ENCODE assay signal across 23 mouse cellular contexts in genomic region chr6:36752887-36753286, GRCm38 (mm10). TPM values are rescaled to one million over a fixed set of nuclear protein-coding genes. Genes with fewer than 3 reads are reported as not detected.
DNase-seq lines count a peak whose midpoint lies in the region; ATAC-seq and TF ChIP-seq lines count a peak whose summit lies in the region.
"Had no signal": no experiment of that assay in that cellular context is flagged by ENCODE, and none has a peak within 500 bp of the region (broad histone marks: within the 10 kb centered on the region; RNA-seq: fewer than 3 reads in every experiment).

No protein-coding gene starts in this region.

- H3K9ac ChIP-seq in hindbrain, embryonic 13.5 days, result no peak overlapping the region
- H3K9ac ChIP-seq in hindbrain, embryonic 11.5 days (ENCODE audit: low read depth, low read length), result no peak overlapping the region
- no peak overlapping the region for H3K9ac ChIP-seq in midbrain, embryonic 15.5 days
- no peak overlapping the region for H3K9ac ChIP-seq in forebrain, embryonic 16.5 days (replicated peaks; ENCODE audit: low read depth, low read length)
- H3K9ac ChIP-seq in stomach, postnatal 0 days (ENCODE audit: low read length), result no peak overlapping the region
- H3K9ac ChIP-seq: embryonic facial prominence, embryonic 15.5 days; heart, embryonic 15.5 days; neural tube, embryonic 12.5 days had no signal

- peaks cover 13% of the 10 kb centered on the region for H3K4me1 ChIP-seq in hindbrain, embryonic 13.5 days (replicated peaks)
- H3K4me1 ChIP-seq in hindbrain, embryonic 11.5 days (replicated peaks; ENCODE audit: control insufficient read depth, insufficient read depth, low read length), result no peaks in the 10 kb centered on the region; the same call in 1 of the 2 replicates
- peaks cover 5% of the 10 kb centered on the region for H3K4me1 ChIP-seq in midbrain, embryonic 15.5 days
- peaks cover 9% of the 10 kb centered on the region for H3K4me1 ChIP-seq in midbrain, embryonic 10.5 days
- H3K4me1 ChIP-seq in forebrain, embryonic 16.5 days (replicated peaks; ENCODE audit: control insufficient read depth, insufficient read depth, low read length), result peaks cover 6% of the 10 kb centered on the region
- H3K4me1 ChIP-seq in stomach, postnatal 0 days (replicated peaks; ENCODE audit: control insufficient read depth, insufficient read depth), result no peaks in the 10 kb centered on the region
- H3K4me1 ChIP-seq: embryonic facial prominence, embryonic 15.5 days; heart, embryonic 15.5 days; neural tube, embryonic 12.5 days had no signal

- peak; percentile 61; the same call in 1 of the 2 replicates for ATAC-seq in hindbrain, embryonic 13.5 days (ENCODE audit: low FRiP score)
- ATAC-seq in hindbrain, embryonic 11.5 days (ENCODE audit: low FRiP score), result no peak
- 0 out of 2 replicates have a peak, but pooled peaks have one; percentile 33 for ATAC-seq in midbrain, embryonic 15.5 days (replicated peaks)
- peak; percentile 47 for ATAC-seq in forebrain, embryonic 16.5 days
- ATAC-seq in stomach, postnatal 0 days (ENCODE audit: low FRiP score, low TSS enrichment), result no peak
- ATAC-seq: activated CD4-positive, CD25-positive, alpha-beta regulatory T cell, adult 4 months; Patski had no signal

- H3K9me3 ChIP-seq in hindbrain, embryonic 13.5 days, result no peaks in the 10 kb centered on the region
- no peaks in the 10 kb centered on the region for H3K9me3 ChIP-seq in hindbrain, embryonic 11.5 days (ENCODE audit: control insufficient read depth, low read length)
- H3K9me3 ChIP-seq in midbrain, embryonic 15.5 days, result no peaks in the 10 kb centered on the region
- no peaks in the 10 kb centered on the region for H3K9me3 ChIP-seq in midbrain, embryonic 10.5 days (replicated peaks)
- no peaks in the 10 kb centered on the region; the same call in 1 of the 2 replicates for H3K9me3 ChIP-seq in forebrain, embryonic 16.5 days (ENCODE audit: control insufficient read depth, low read length)
- H3K9me3 ChIP-seq in stomach, postnatal 0 days (ENCODE audit: control insufficient read depth, low read length), result no peaks in the 10 kb centered on the region
- H3K9me3 ChIP-seq: embryonic facial prominence, embryonic 15.5 days; heart, embryonic 15.5 days; neural tube, embryonic 12.5 days had no signal

- H3K4me2 ChIP-seq in hindbrain, embryonic 13.5 days, result no peak overlapping the region
- no peak overlapping the region for H3K4me2 ChIP-seq in hindbrain, embryonic 11.5 days (replicated peaks; ENCODE audit: low read depth, low read length)
- H3K4me2 ChIP-seq in midbrain, embryonic 15.5 days, result no peak overlapping the region
- no peak overlapping the region for H3K4me2 ChIP-seq in forebrain, embryonic 16.5 days (ENCODE audit: low read length)
- no peak overlapping the region for H3K4me2 ChIP-seq in stomach, postnatal 0 days (replicated peaks; ENCODE audit: low read depth)
- H3K4me2 ChIP-seq: embryonic facial prominence, embryonic 15.5 days; heart, embryonic 15.5 days; neural tube, embryonic 12.5 days had no signal

- peaks cover 4% of the 10 kb centered on the region; the same call in 1 of the 2 replicates for H3K36me3 ChIP-seq in hindbrain, embryonic 13.5 days
- no peaks in the 10 kb centered on the region for H3K36me3 ChIP-seq in hindbrain, embryonic 11.5 days (ENCODE audit: control insufficient read depth, insufficient read depth, low read length)
- H3K36me3 ChIP-seq in midbrain, embryonic 15.5 days (replicated peaks), result no peaks in the 10 kb centered on the region
- peaks cover 11% of the 10 kb centered on the region for H3K36me3 ChIP-seq in midbrain, embryonic 10.5 days
- H3K36me3 ChIP-seq in forebrain, embryonic 16.5 days (ENCODE audit: control insufficient read depth, insufficient read depth), result no peaks in the 10 kb centered on the region; the same call in 1 of the 2 replicates
- no peaks in the 10 kb centered on the region for H3K36me3 ChIP-seq in stomach, postnatal 0 days (ENCODE audit: control insufficient read depth, insufficient read depth, low read length)
- H3K36me3 ChIP-seq: heart, embryonic 15.5 days had no signal

- peak overlapping the region; percentile 52; the same call in 1 of the 2 replicates for H3K27ac ChIP-seq in hindbrain, embryonic 13.5 days
- no peak overlapping the region for H3K27ac ChIP-seq in hindbrain, embryonic 11.5 days (ENCODE audit: low read depth, low read length)
- peak overlapping the region; percentile 49 for H3K27ac ChIP-seq in midbrain, embryonic 15.5 days
- no peak overlapping the region for H3K27ac ChIP-seq in midbrain, embryonic 10.5 days (replicated peaks)
- H3K27ac ChIP-seq in forebrain, embryonic 16.5 days (ENCODE audit: low read length), result peak overlapping the region; percentile 9; the same call in 1 of the 2 replicates
- no peak overlapping the region for H3K27ac ChIP-seq in stomach, postnatal 0 days (replicated peaks)
- H3K27ac ChIP-seq: embryonic facial prominence, embryonic 15.5 days; heart, embryonic 15.5 days; macrophage; neural tube, embryonic 12.5 days had no signal

- 54% methylated on average over 6 of the region's 6 CpGs for WGBS in hindbrain, embryonic 13.5 days
- WGBS in hindbrain, embryonic 11.5 days, result 81% methylated on average over 6 of the region's 6 CpGs
- 60% methylated on average over 6 of the region's 6 CpGs for WGBS in midbrain, embryonic 15.5 days
- 90% methylated on average over 6 of the region's 6 CpGs for WGBS in midbrain, embryonic 10.5 days
- 17% methylated on average over 6 of the region's 6 CpGs for WGBS in forebrain, embryonic 16.5 days
- WGBS in stomach, postnatal 0 days, result 68% methylated on average over 6 of the region's 6 CpGs

- TF ChIP-seq EP300 in stomach, postnatal 0 days (optimal IDR thresholded peaks at IDR 0.05), result no peak

- no peak for DNase-seq in hindbrain, embryonic 11.5 days (ENCODE audit: low spot score)
- DNase-seq in midbrain, embryonic 10.5 days (ENCODE audit: low spot score), result no peak
- DNase-seq in retina, postnatal 1 day, result peak; percentile 70
- DNase-seq in stomach, postnatal 0 days (ENCODE audit: low spot score), result no peak
- DNase-seq: adrenal gland, postnatal 25 days; embryo, embryonic 11 days; gastrocnemius, postnatal 10 days; heart, adult 18-20 months; kidney, adult 11 months; kidney, postnatal 10 days; liver; lung, adult 2 months; right cerebral cortex, adult 18-20 months; thymus, adult 2 months had no signal

- H3K4me3 ChIP-seq in hindbrain, embryonic 13.5 days, result no peak overlapping the region
- no peak overlapping the region for H3K4me3 ChIP-seq in hindbrain, embryonic 11.5 days (ENCODE audit: low read depth, low read length)
- no peak overlapping the region for H3K4me3 ChIP-seq in midbrain, embryonic 15.5 days
- H3K4me3 ChIP-seq in midbrain, embryonic 10.5 days, result no peak overlapping the region
- no peak overlapping the region for H3K4me3 ChIP-seq in forebrain, embryonic 16.5 days (replicated peaks; ENCODE audit: low read length)
- H3K4me3 ChIP-seq in stomach, postnatal 0 days (ENCODE audit: low read depth, low read length), result no peak overlapping the region
- H3K4me3 ChIP-seq: embryonic facial prominence, embryonic 15.5 days; heart, embryonic 15.5 days; neural tube, embryonic 12.5 days had no signal

- no peak for TF ChIP-seq CTCF in stomach, postnatal 0 days (IDR thresholded peaks at IDR 0.05; ENCODE audit: low read depth)

- H3K27me3 ChIP-seq in hindbrain, embryonic 13.5 days, result no peaks in the 10 kb centered on the region
- H3K27me3 ChIP-seq in hindbrain, embryonic 11.5 days (ENCODE audit: control insufficient read depth, insufficient read depth, low read length), result no peaks in the 10 kb centered on the region
- H3K27me3 ChIP-seq in midbrain, embryonic 15.5 days (replicated peaks), result no peaks in the 10 kb centered on the region
- H3K27me3 ChIP-seq in midbrain, embryonic 10.5 days (ENCODE audit: low read depth, poor library complexity, severe bottlenecking), result no peaks in the 10 kb centered on the region
- no peaks in the 10 kb centered on the region for H3K27me3 ChIP-seq in forebrain, embryonic 16.5 days (replicated peaks; ENCODE audit: control insufficient read depth, insufficient read depth, low read length)
- no peaks in the 10 kb centered on the region for H3K27me3 ChIP-seq in stomach, postnatal 0 days (ENCODE audit: control insufficient read depth, insufficient read depth, low read length)
- H3K27me3 ChIP-seq: embryonic facial prominence, embryonic 15.5 days; heart, embryonic 15.5 days; neural tube, embryonic 12.5 days had no signal

RNA-seq across cellular contexts. Expression of gene Ptn, which starts 57.1 kb away (rescaled TPM):
- polyA plus RNA-seq in hindbrain, embryonic 13.5 days (2015; fragmentation: Nextera tagmentation; extraction: Ambion mirVana), result 566 and 774 TPM in 2 replicates
- 385 and 413 TPM in 2 replicates for polyA plus RNA-seq in hindbrain, embryonic 11.5 days (2014; fragmentation: Nextera tagmentation; extraction: Ambion mirVana)
- polyA plus RNA-seq in midbrain, embryonic 15.5 days (2015; fragmentation: Nextera tagmentation; extraction: Ambion mirVana), result 580 and 678 TPM in 2 replicates
- polyA plus RNA-seq in midbrain, embryonic 10.5 days (2016; fragmentation: Nextera tagmentation; extraction: Ambion mirVana), result 154 and 174 TPM in 2 replicates
- polyA plus RNA-seq in forebrain, embryonic 16.5 days (2015; fragmentation: Nextera tagmentation; extraction: Ambion mirVana), result 472 and 585 TPM in 2 replicates
- polyA plus RNA-seq in stomach, postnatal 0 days (2015; fragmentation: Nextera tagmentation; extraction: Ambion mirVana), result 157 and 183 TPM in 2 replicates
- polyA plus RNA-seq: activated CD4-positive, CD25-positive, alpha-beta regulatory T cell, adult 4 months; Patski had no signal

Comparison
In these comparisons a context has a peak if more than half of its experiments do, and no peak if none do; other contexts are left out.
1. ATAC-seq: peak in hindbrain, embryonic 13.5 days (single experiment), midbrain, embryonic 15.5 days (single experiment) and forebrain, embryonic 16.5 days (single experiment); none in hindbrain, embryonic 11.5 days (single experiment) and stomach, postnatal 0 days (single experiment).
2. H3K27ac ChIP-seq: peak in hindbrain, embryonic 13.5 days (single experiment), midbrain, embryonic 15.5 days (single experiment) and forebrain, embryonic 16.5 days (single experiment); none in hindbrain, embryonic 11.5 days (single experiment), midbrain, embryonic 10.5 days (single experiment) and stomach, postnatal 0 days (single experiment).